Mouse (Mus musculus): ENCODE results near the gene Asb8. TPM values are rescaled to one million over a fixed set of nuclear protein-coding genes. Genes with fewer than 3 reads are reported as not detected.

The Asb8 gene
- polyA plus RNA-seq (2015; fragmentation: Nextera tagmentation; extraction: Ambion mirVana), result 55.6 and 56.9 TPM in 2 replicates

DNA sequence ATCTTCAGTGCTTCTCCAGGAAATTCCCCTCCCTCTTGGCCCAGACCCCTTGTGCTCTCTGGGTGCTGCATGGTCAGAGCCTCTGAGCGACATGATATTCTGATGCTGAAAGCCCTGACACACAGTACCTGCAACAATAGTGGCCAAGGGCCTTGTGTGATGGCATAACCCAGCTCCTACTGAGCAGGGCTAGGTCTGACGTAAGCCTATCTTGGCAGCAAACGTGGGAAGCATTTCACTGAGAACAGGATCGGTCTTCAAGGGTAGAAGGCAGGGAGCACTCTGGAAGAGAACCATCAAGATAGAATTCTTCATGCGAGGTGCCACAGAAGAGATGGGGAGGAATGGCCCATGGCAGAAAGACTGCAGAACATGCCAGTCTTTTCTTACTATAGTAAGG is at the start of gene Asb8:
TSS of gene Asb8 (minus strand) at position 101 of the 400 bp plus-strand sequence.

GRCm38 (mm10) chr15:98195442-98195841 is 30.0 kb upstream of the Asb8 start, which contains the start of gene Olfr288:
TSS of gene Olfr288 (minus strand) at chr15:98195542.

GRCm38 (mm10) chr15:98166963-98167644 is 1.7 kb upstream of the Asb8 start, which contains the start of gene Ccdc184:
TSS of gene Ccdc184 (plus strand) at chr15:98167158.

GRCm38 (mm10) chr15:98093121-98094011 is 72.1 kb downstream of the Asb8 start, which contains the start of gene Senp1:
TSS of gene Senp1 (minus strand) at chr15:98093744.

DNA sequence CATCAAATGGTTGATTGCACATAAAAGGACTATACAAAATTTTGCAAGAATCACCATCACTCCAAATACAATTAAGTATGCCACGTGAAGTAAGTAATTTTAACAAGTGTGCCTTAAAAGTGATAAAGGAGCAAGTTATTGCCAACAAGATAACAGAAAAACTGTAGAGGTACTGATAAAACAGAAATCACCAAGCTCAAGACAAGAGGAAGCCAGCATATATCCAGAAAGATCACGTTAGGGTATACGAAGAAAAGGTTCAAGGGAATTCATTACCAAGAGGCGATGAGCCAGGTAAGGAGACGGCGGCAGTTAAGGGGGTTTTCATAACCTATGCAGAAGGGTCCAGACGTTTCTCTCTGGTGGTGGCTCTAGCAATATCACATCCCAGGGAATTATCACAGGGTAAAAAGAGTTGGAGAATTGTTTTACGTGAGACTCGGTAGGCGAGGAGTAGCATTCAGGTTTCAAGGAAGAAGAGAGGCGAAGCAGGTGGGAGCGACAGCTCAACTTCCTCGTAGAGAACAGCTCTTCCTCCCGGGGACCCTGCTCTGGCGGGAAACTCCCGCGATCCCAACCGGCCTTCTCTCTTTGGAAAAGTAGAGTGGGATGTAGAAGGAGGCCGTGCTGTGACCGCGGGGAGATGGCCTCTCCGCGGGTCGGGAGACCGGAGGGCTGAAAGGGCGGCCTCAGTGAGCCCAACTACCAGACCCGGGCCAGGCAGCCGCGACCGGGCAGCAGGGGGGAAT is 72.9 kb downstream of the Asb8 start, which contains the start of gene Pfkm:
TSS of gene Pfkm (plus strand) at position 218 of the 749 bp plus-strand sequence.

Other genes starting within 250 kb of the Asb8 start
- 35.4 and 35.7 TPM in 2 replicates for gene Tmem106c, start 201.4 kb downstream of the Asb8 start, polyA plus RNA-seq (2015; fragmentation: Nextera tagmentation; extraction: Ambion mirVana)
- 0.24 and 0.35 TPM in 2 replicates for gene Col2a1, start 160.9 kb downstream of the Asb8 start, polyA plus RNA-seq (2015; fragmentation: Nextera tagmentation; extraction: Ambion mirVana)
- 32.0 and 34.6 TPM in 2 replicates for gene Pfkm, start 73.0 kb downstream of the Asb8 start, polyA plus RNA-seq (2015; fragmentation: Nextera tagmentation; extraction: Ambion mirVana)
- 13.6 and 15.7 TPM in 2 replicates for gene Senp1, start 71.9 kb downstream of the Asb8 start, polyA plus RNA-seq (2015; fragmentation: Nextera tagmentation; extraction: Ambion mirVana)
- gene Ccdc184, start 1.5 kb upstream of the Asb8 start, polyA plus RNA-seq (2015; fragmentation: Nextera tagmentation; extraction: Ambion mirVana), result 0.98 and 1.1 TPM in 2 replicates
- not detected in 2 replicates for gene Olfr288, start 29.9 kb upstream of the Asb8 start, polyA plus RNA-seq (2015; fragmentation: Nextera tagmentation; extraction: Ambion mirVana)
- gene Gm44579, start 55.4 kb upstream of the Asb8 start, polyA plus RNA-seq (2015; fragmentation: Nextera tagmentation; extraction: Ambion mirVana), result not detected in 2 replicates
- not detected in 2 replicates for gene Olfr287, start 55.4 kb upstream of the Asb8 start, polyA plus RNA-seq (2015; fragmentation: Nextera tagmentation; extraction: Ambion mirVana)
- gene Olfr286, start 68.8 kb upstream of the Asb8 start, polyA plus RNA-seq (2015; fragmentation: Nextera tagmentation; extraction: Ambion mirVana), result not detected in 2 replicates
- not detected in 2 replicates for gene H1fnt, start 91.7 kb upstream of the Asb8 start, polyA plus RNA-seq (2015; fragmentation: Nextera tagmentation; extraction: Ambion mirVana)
- 1.3 and 1.5 TPM in 2 replicates for gene Zfp641, start 130.5 kb upstream of the Asb8 start, polyA plus RNA-seq (2015; fragmentation: Nextera tagmentation; extraction: Ambion mirVana)
- gene Olfr285, start 151.7 kb upstream of the Asb8 start, polyA plus RNA-seq (2015; fragmentation: Nextera tagmentation; extraction: Ambion mirVana), result not detected in 2 replicates
- gene Olfr284, start 175.4 kb upstream of the Asb8 start, polyA plus RNA-seq (2015; fragmentation: Nextera tagmentation; extraction: Ambion mirVana), result not detected in 2 replicates
- gene Olfr283, start 215.3 kb upstream of the Asb8 start, polyA plus RNA-seq (2015; fragmentation: Nextera tagmentation; extraction: Ambion mirVana), result not detected in 2 replicates

Data from urinary bladder, postnatal 0 days (tissue).